Mouse (Mus musculus) NIH3T3 (cell line): ENCODE measurements around the gene Pla2g5.
A peak's percentile ranks its signal among the peaks of the same experiment; 100 is the strongest.
"Not testable (repeated sequence)": the region's sequence is repeated elsewhere in the genome, so short reads cannot be mapped to it uniquely, and the experiment has no call there.

Experiments
- DNase-seq: peaks from one replicate; pipeline ENCODE4 v3.0.0-alpha.2; 2012; ENCODE audit warnings: low read depth

Gene Pla2g5

GRCm38 (mm10) chr4:138857576-138857975, 5.7 kb downstream of the Pla2g5 start:
- no peak for DNase-seq

GRCm38 (mm10) chr4:138856491-138856890, 6.8 kb downstream of the Pla2g5 start:
- peak; percentile 79 for DNase-seq

GRCm38 (mm10) chr4:138855092-138855632, 8.1 kb downstream of the Pla2g5 start:
- DNase-seq: no peak

- no peak for DNase-seq
Observed at GRCm38 (mm10) chr4:138852961-138853360, 10.3 kb downstream of the Pla2g5 start.

GRCm38 (mm10) chr4:138851463-138851862, 11.8 kb downstream of the Pla2g5 start:
- DNase-seq: peak; percentile 76

GRCm38 (mm10) chr4:138841386-138841785, 21.9 kb downstream of the Pla2g5 start:
- DNase-seq: no peak

GRCm38 (mm10) chr4:138840726-138841125, 22.6 kb downstream of the Pla2g5 start:
- no peak for DNase-seq

GRCm38 (mm10) chr4:138839806-138840205, 23.5 kb downstream of the Pla2g5 start:
- DNase-seq: no peak

GRCm38 (mm10) chr4:138827147-138827546, 36.1 kb downstream of the Pla2g5 start:
- no peak for DNase-seq

- no peak for DNase-seq
Observed at GRCm38 (mm10) chr4:138825751-138826567, 37.3 kb downstream of the Pla2g5 start.

GRCm38 (mm10) chr4:138824660-138825059, 38.6 kb downstream of the Pla2g5 start:
- DNase-seq: peak; percentile 6

- DNase-seq: not testable (repeated sequence)
Observed at GRCm38 (mm10) chr4:138824161-138824560, 39.1 kb downstream of the Pla2g5 start.

- no peak for DNase-seq
Observed at GRCm38 (mm10) chr4:138821036-138821435, 42.2 kb downstream of the Pla2g5 start.

- DNase-seq: no peak
Observed at GRCm38 (mm10) chr4:138819101-138819500, 44.2 kb downstream of the Pla2g5 start.

- no peak for DNase-seq
Observed at GRCm38 (mm10) chr4:138817736-138818135, 45.5 kb downstream of the Pla2g5 start.

GRCm38 (mm10) chr4:138816166-138816565, 47.1 kb downstream of the Pla2g5 start:
- DNase-seq: no peak

- no peak for DNase-seq
Observed at GRCm38 (mm10) chr4:138806920-138807541, 56.3 kb downstream of the Pla2g5 start.

- DNase-seq: no peak
Observed at GRCm38 (mm10) chr4:138806160-138806559, 57.1 kb downstream of the Pla2g5 start.

GRCm38 (mm10) chr4:138805248-138805647, 58.0 kb downstream of the Pla2g5 start:
- DNase-seq: no peak

- DNase-seq: no peak
Observed at GRCm38 (mm10) chr4:138802917-138803316, 60.4 kb downstream of the Pla2g5 start.

GRCm38 (mm10) chr4:138801631-138802030, 61.7 kb downstream of the Pla2g5 start:
- DNase-seq: no peak

- no peak for DNase-seq
Observed at GRCm38 (mm10) chr4:138800134-138800744, 63.0 kb downstream of the Pla2g5 start.

GRCm38 (mm10) chr4:138797217-138797570, 66.1 kb downstream of the Pla2g5 start:
- DNase-seq: no peak
